In genomic region chr7:126665269-126665668, GRCm38 (mm10) we compare ENCODE assay signal across 14 mouse cellular contexts. TPM values are rescaled to one million over a fixed set of nuclear protein-coding genes. Genes with fewer than 3 reads are reported as not detected.
DNase-seq lines count a peak whose midpoint lies in the region; ATAC-seq and TF ChIP-seq lines count a peak whose summit lies in the region.
"Had no signal": no experiment of that assay in that cellular context is flagged by ENCODE, and none has a peak within 500 bp of the region (broad histone marks: within the 10 kb centered on the region; RNA-seq: fewer than 3 reads in every experiment).

No protein-coding gene starts in this region.

- H3K4me3 ChIP-seq in intestine, embryonic 16.5 days (ENCODE audit: low read length) = no peak overlapping the region
- H3K4me3 ChIP-seq in intestine, embryonic 15.5 days (replicated peaks) = no peak overlapping the region
- no peak overlapping the region for H3K4me3 ChIP-seq in hindbrain, postnatal 0 days (ENCODE audit: low read length)
- H3K4me3 ChIP-seq: midbrain, embryonic 13.5 days had no signal

- peak; percentile 66 for DNase-seq in adrenal gland, adult 2 months
- DNase-seq in adrenal gland, adult 18-20 months (ENCODE audit: low spot score in 2 of 2) = no peak
- peak; percentile 24 for DNase-seq in urinary bladder, postnatal 14 days (ENCODE audit: low spot score)
- no peak for DNase-seq in urinary bladder, postnatal 4 days (ENCODE audit: low spot score in 2 of 2)
- DNase-seq in hindbrain, postnatal 0 days (ENCODE audit: low spot score) = no peak
- DNase-seq in testis, postnatal 10 days (ENCODE audit: low spot score) = no peak
- DNase-seq: cerebellum, adult 18-20 months; right cerebral cortex, postnatal 25 days; thymus, adult 2 months had no signal

- no peak overlapping the region for H3K4me2 ChIP-seq in intestine, embryonic 16.5 days (ENCODE audit: low read depth, low read length)
- H3K4me2 ChIP-seq in intestine, embryonic 15.5 days (replicated peaks) = no peak overlapping the region
- no peak overlapping the region for H3K4me2 ChIP-seq in hindbrain, postnatal 0 days (ENCODE audit: low read depth, low read length)
- H3K4me2 ChIP-seq: midbrain, embryonic 13.5 days had no signal

- ATAC-seq in intestine, embryonic 16.5 days = peak; percentile 14; the same call in 1 of the 2 replicates
- ATAC-seq in intestine, embryonic 15.5 days = no peak
- ATAC-seq in hindbrain, postnatal 0 days = no peak
- ATAC-seq: forebrain, embryonic 14.5 days; inflammation-experienced regulatory T-cells, adult 6 months; midbrain, embryonic 13.5 days had no signal

- 88% methylated on average over 3 of the region's 3 CpGs for WGBS in intestine, embryonic 16.5 days
- 89% methylated on average over 3 of the region's 3 CpGs for WGBS in intestine, embryonic 15.5 days
- 93% methylated on average over 3 of the region's 3 CpGs for WGBS in hindbrain, postnatal 0 days

- H3K4me1 ChIP-seq in intestine, embryonic 16.5 days (ENCODE audit: control insufficient read depth, insufficient read depth, low read length) = peaks cover 33% of the 10 kb centered on the region
- H3K4me1 ChIP-seq in intestine, embryonic 15.5 days (replicated peaks) = peaks cover 22% of the 10 kb centered on the region
- no peaks in the 10 kb centered on the region for H3K4me1 ChIP-seq in hindbrain, postnatal 0 days (ENCODE audit: insufficient read depth, low read length)
- H3K4me1 ChIP-seq: midbrain, embryonic 13.5 days had no signal

- no peaks in the 10 kb centered on the region for H3K9me3 ChIP-seq in intestine, embryonic 16.5 days (ENCODE audit: control insufficient read depth, low read length)
- H3K9me3 ChIP-seq in intestine, embryonic 15.5 days = no peaks in the 10 kb centered on the region
- H3K9me3 ChIP-seq in hindbrain, postnatal 0 days (ENCODE audit: low read length) = no peaks in the 10 kb centered on the region
- H3K9me3 ChIP-seq: midbrain, embryonic 13.5 days had no signal

- H3K27ac ChIP-seq in intestine, embryonic 16.5 days (ENCODE audit: low read length) = peak overlapping the region; percentile 39
- no peak overlapping the region for H3K27ac ChIP-seq in intestine, embryonic 15.5 days
- H3K27ac ChIP-seq in hindbrain, postnatal 0 days = no peak overlapping the region
- H3K27ac ChIP-seq: midbrain, embryonic 13.5 days had no signal

- TF ChIP-seq CTCF in hindbrain, postnatal 0 days (IDR thresholded peaks at IDR 0.05; ENCODE audit: low read depth) = no peak

- H3K36me3 ChIP-seq in intestine, embryonic 16.5 days (ENCODE audit: control insufficient read depth, insufficient read depth, low read length) = no peaks in the 10 kb centered on the region; the same call in 1 of the 2 replicates
- H3K36me3 ChIP-seq in intestine, embryonic 15.5 days = peaks cover 5% of the 10 kb centered on the region; the same call in 1 of the 2 replicates
- peaks cover 22% of the 10 kb centered on the region for H3K36me3 ChIP-seq in hindbrain, postnatal 0 days (ENCODE audit: insufficient read depth, low read length)

- H3K27me3 ChIP-seq in intestine, embryonic 16.5 days (replicated peaks; ENCODE audit: control insufficient read depth, insufficient read depth, low read length) = no peaks in the 10 kb centered on the region
- H3K27me3 ChIP-seq in intestine, embryonic 15.5 days (replicated peaks) = no peaks in the 10 kb centered on the region
- no peaks in the 10 kb centered on the region for H3K27me3 ChIP-seq in hindbrain, postnatal 0 days (ENCODE audit: insufficient read depth, low read length)
- H3K27me3 ChIP-seq: midbrain, embryonic 13.5 days had no signal

- no peak overlapping the region for H3K9ac ChIP-seq in intestine, embryonic 16.5 days (ENCODE audit: low read depth, low read length)
- no peak overlapping the region for H3K9ac ChIP-seq in intestine, embryonic 15.5 days
- H3K9ac ChIP-seq in hindbrain, postnatal 0 days (replicated peaks; ENCODE audit: low read length) = no peak overlapping the region
- H3K9ac ChIP-seq: midbrain, embryonic 13.5 days had no signal

RNA-seq across cellular contexts. Expression of gene Sult1a1, which starts 11.0 kb away (rescaled TPM):
- total RNA-seq in adrenal gland, adult 2 months (2021) = 10 to 100 TPM; 48.1 to 52.7 TPM
- polyA plus RNA-seq in adrenal gland, adult 2 months (2012; rRNA removed) = 29.3 and 34.3 TPM in 2 replicates
- total RNA-seq in adrenal gland, adult 18-20 months (2021) = 10 to 100 TPM; 48.0 to 52.5 TPM
- 7.5 and 7.6 TPM in 2 replicates for polyA plus RNA-seq in intestine, embryonic 16.5 days (2015; fragmentation: Nextera tagmentation; extraction: Ambion mirVana)
- 5.5 and 6.1 TPM in 2 replicates for polyA plus RNA-seq in intestine, embryonic 15.5 days (2015; fragmentation: Nextera tagmentation; extraction: Ambion mirVana)
- total RNA-seq in hindbrain, postnatal 0 days (2014; rRNA removed) = 22.1 and 34.8 TPM in 2 replicates
- polyA plus RNA-seq in hindbrain, postnatal 0 days (2015; fragmentation: Nextera tagmentation; extraction: Ambion mirVana) = 19.4 and 22.4 TPM in 2 replicates

RNA-seq across cellular contexts. Expression of gene Sgf29, which starts 16.2 kb away (rescaled TPM):
- 10 to 100 TPM; 39.9 to 49.7 TPM for total RNA-seq in adrenal gland, adult 2 months (2021)
- polyA plus RNA-seq in adrenal gland, adult 2 months (2012; rRNA removed) = 64.5 and 74.4 TPM in 2 replicates
- 10 to 100 TPM; 39.6 to 50.1 TPM for total RNA-seq in adrenal gland, adult 18-20 months (2021)
- polyA plus RNA-seq in intestine, embryonic 16.5 days (2015; fragmentation: Nextera tagmentation; extraction: Ambion mirVana) = 42.7 and 49.8 TPM in 2 replicates
- 45.2 and 51.7 TPM in 2 replicates for polyA plus RNA-seq in intestine, embryonic 15.5 days (2015; fragmentation: Nextera tagmentation; extraction: Ambion mirVana)
- total RNA-seq in hindbrain, postnatal 0 days (2014; rRNA removed) = 35.1 and 36.3 TPM in 2 replicates
- 47.0 and 49.9 TPM in 2 replicates for polyA plus RNA-seq in hindbrain, postnatal 0 days (2015; fragmentation: Nextera tagmentation; extraction: Ambion mirVana)

RNA-seq across cellular contexts. Expression of gene Bola2, which starts 29.9 kb away (rescaled TPM):
- total RNA-seq in adrenal gland, adult 2 months (2021) = 100 to 1,000 TPM; 101 to 104 TPM
- 44.1 and 48.7 TPM in 2 replicates for polyA plus RNA-seq in adrenal gland, adult 2 months (2012; rRNA removed)
- 100 to 1,000 TPM in 1 of 2 experiments, 10 to 100 TPM in 1; 98.7 to 105 TPM for total RNA-seq in adrenal gland, adult 18-20 months (2021)
- polyA plus RNA-seq in intestine, embryonic 16.5 days (2015; fragmentation: Nextera tagmentation; extraction: Ambion mirVana) = 111 and 112 TPM in 2 replicates
- polyA plus RNA-seq in intestine, embryonic 15.5 days (2015; fragmentation: Nextera tagmentation; extraction: Ambion mirVana) = 118 and 120 TPM in 2 replicates
- total RNA-seq in hindbrain, postnatal 0 days (2014; rRNA removed) = 67.1 and 122 TPM in 2 replicates
- polyA plus RNA-seq in hindbrain, postnatal 0 days (2015; fragmentation: Nextera tagmentation; extraction: Ambion mirVana) = 164 and 172 TPM in 2 replicates

RNA-seq across cellular contexts. Expression of gene Slx1b, which starts 30.3 kb away (rescaled TPM):
- 10 to 100 TPM; 11.3 to 13.5 TPM for total RNA-seq in adrenal gland, adult 2 months (2021)
- polyA plus RNA-seq in adrenal gland, adult 2 months (2012; rRNA removed) = 35.0 and 35.7 TPM in 2 replicates
- 10 to 100 TPM in 1 of 2 experiments, 1 to 10 TPM in 1; 9.9 to 11.1 TPM for total RNA-seq in adrenal gland, adult 18-20 months (2021)
- polyA plus RNA-seq in intestine, embryonic 16.5 days (2015; fragmentation: Nextera tagmentation; extraction: Ambion mirVana) = 8.3 and 8.9 TPM in 2 replicates
- 8.1 and 9.1 TPM in 2 replicates for polyA plus RNA-seq in intestine, embryonic 15.5 days (2015; fragmentation: Nextera tagmentation; extraction: Ambion mirVana)
- 17.0 and 17.6 TPM in 2 replicates for total RNA-seq in hindbrain, postnatal 0 days (2014; rRNA removed)
- polyA plus RNA-seq in hindbrain, postnatal 0 days (2015; fragmentation: Nextera tagmentation; extraction: Ambion mirVana) = 8.6 and 9.3 TPM in 2 replicates

RNA-seq across cellular contexts. Expression of gene Nupr1, which starts 34.6 kb away (rescaled TPM):
- 10 to 100 TPM; 22.9 to 26.3 TPM for total RNA-seq in adrenal gland, adult 2 months (2021)
- polyA plus RNA-seq in adrenal gland, adult 2 months (2012; rRNA removed) = 2.8 and 4.4 TPM in 2 replicates
- 10 to 100 TPM; 13.6 to 26.7 TPM for total RNA-seq in adrenal gland, adult 18-20 months (2021)
- polyA plus RNA-seq in intestine, embryonic 16.5 days (2015; fragmentation: Nextera tagmentation; extraction: Ambion mirVana) = 70.8 and 73.3 TPM in 2 replicates
- 53.4 and 111 TPM in 2 replicates for polyA plus RNA-seq in intestine, embryonic 15.5 days (2015; fragmentation: Nextera tagmentation; extraction: Ambion mirVana)
- total RNA-seq in hindbrain, postnatal 0 days (2014; rRNA removed) = 5.9 and 6.7 TPM in 2 replicates
- polyA plus RNA-seq in hindbrain, postnatal 0 days (2015; fragmentation: Nextera tagmentation; extraction: Ambion mirVana) = 19.1 and 19.5 TPM in 2 replicates

Comparison
In these comparisons a context has a peak if more than half of its experiments do, and no peak if none do; other contexts are left out.
1. DNase-seq: peak in adrenal gland, adult 2 months (single experiment) and urinary bladder, postnatal 14 days (single experiment); none in adrenal gland, adult 18-20 months (0 of 2), urinary bladder, postnatal 4 days (0 of 2), hindbrain, postnatal 0 days (single experiment) and testis, postnatal 10 days (single experiment).